Mouse (Mus musculus): ENCODE measurements around the gene Mog.
"Not testable (repeated sequence)": the region's sequence is repeated elsewhere in the genome, so short reads cannot be mapped to it uniquely, and the experiment has no call there.

Mog gene

GRCm38 (mm10) chr17:36998477-36998876 is 24.7 kb downstream of the Mog start:
- ATAC-seq (ENCODE audit: insufficient number of reproducible peaks, low FRiP score, low TSS enrichment): no peak

GRCm38 (mm10) chr17:36997033-36997735 is 26.0 kb downstream of the Mog start:
- ATAC-seq (ENCODE audit: insufficient number of reproducible peaks, low FRiP score, low TSS enrichment): no peak

GRCm38 (mm10) chr17:36995448-36995847 is 27.8 kb downstream of the Mog start:
- ATAC-seq (ENCODE audit: insufficient number of reproducible peaks, low FRiP score, low TSS enrichment): no peak

GRCm38 (mm10) chr17:36994528-36994927 is 28.7 kb downstream of the Mog start:
- ATAC-seq (ENCODE audit: insufficient number of reproducible peaks, low FRiP score, low TSS enrichment): no peak

GRCm38 (mm10) chr17:36993770-36994325 is 29.4 kb downstream of the Mog start:
- ATAC-seq (ENCODE audit: insufficient number of reproducible peaks, low FRiP score, low TSS enrichment): no peak

- ATAC-seq (ENCODE audit: insufficient number of reproducible peaks, low FRiP score, low TSS enrichment): no peak
Measured at GRCm38 (mm10) chr17:36992336-36993104, 30.7 kb downstream of the Mog start.

- ATAC-seq (ENCODE audit: insufficient number of reproducible peaks, low FRiP score, low TSS enrichment): not testable (repeated sequence)
Measured at GRCm38 (mm10) chr17:36990630-36991029, 32.6 kb downstream of the Mog start.

GRCm38 (mm10) chr17:36989437-36989836 is 33.8 kb downstream of the Mog start, which contains the start of gene H2-M5:
Gene H2-M5 (minus strand): TSS chr17:36989537.
- ATAC-seq (ENCODE audit: insufficient number of reproducible peaks, low FRiP score, low TSS enrichment): no peak

GRCm38 (mm10) chr17:36988475-36988874 is 34.7 kb downstream of the Mog start:
- no peak for ATAC-seq (ENCODE audit: insufficient number of reproducible peaks, low FRiP score, low TSS enrichment)

- no peak for ATAC-seq (ENCODE audit: insufficient number of reproducible peaks, low FRiP score, low TSS enrichment)
Measured at GRCm38 (mm10) chr17:36982253-36983155, 40.7 kb downstream of the Mog start.

GRCm38 (mm10) chr17:36981845-36982244 is 41.4 kb downstream of the Mog start:
- ATAC-seq (ENCODE audit: insufficient number of reproducible peaks, low FRiP score, low TSS enrichment): no peak

- ATAC-seq (ENCODE audit: insufficient number of reproducible peaks, low FRiP score, low TSS enrichment): no peak
Measured at GRCm38 (mm10) chr17:36981221-36981813, 41.9 kb downstream of the Mog start, which contains the start of gene 2410137M14Rik. Gene 2410137M14Rik (minus strand): TSS chr17:36981237.

GRCm38 (mm10) chr17:36973271-36973787 is 49.9 kb downstream of the Mog start:
- ATAC-seq (ENCODE audit: insufficient number of reproducible peaks, low FRiP score, low TSS enrichment): no peak

GRCm38 (mm10) chr17:36972791-36973190 is 50.4 kb downstream of the Mog start:
- ATAC-seq (ENCODE audit: insufficient number of reproducible peaks, low FRiP score, low TSS enrichment): no peak

- ATAC-seq (ENCODE audit: insufficient number of reproducible peaks, low FRiP score, low TSS enrichment): no peak
Measured at GRCm38 (mm10) chr17:36971172-36971850, 51.9 kb downstream of the Mog start.

- ATAC-seq (ENCODE audit: insufficient number of reproducible peaks, low FRiP score, low TSS enrichment): no peak
Measured at GRCm38 (mm10) chr17:36970316-36970890, 52.8 kb downstream of the Mog start.

GRCm38 (mm10) chr17:36966875-36967274 is 56.3 kb downstream of the Mog start:
- ATAC-seq (ENCODE audit: insufficient number of reproducible peaks, low FRiP score, low TSS enrichment): no peak

- ATAC-seq (ENCODE audit: insufficient number of reproducible peaks, low FRiP score, low TSS enrichment): no peak
Measured at GRCm38 (mm10) chr17:36961125-36961524, 62.1 kb downstream of the Mog start.

Data from cerebellum, adult (tissue).